Mouse (Mus musculus) lung, postnatal 36 days (tissue): Measurements from ENCODE around the gene Macrod1.
"Not testable (repeated sequence)": the region's sequence is repeated elsewhere in the genome, so short reads cannot be mapped to it uniquely, and the experiment has no call there.

Source experiments
- DNase-seq: peaks from one replicate; pipeline ENCODE4 v3.0.0; 2022; ENCODE audit warnings: mixed read lengths

The Macrod1 gene

DNA sequence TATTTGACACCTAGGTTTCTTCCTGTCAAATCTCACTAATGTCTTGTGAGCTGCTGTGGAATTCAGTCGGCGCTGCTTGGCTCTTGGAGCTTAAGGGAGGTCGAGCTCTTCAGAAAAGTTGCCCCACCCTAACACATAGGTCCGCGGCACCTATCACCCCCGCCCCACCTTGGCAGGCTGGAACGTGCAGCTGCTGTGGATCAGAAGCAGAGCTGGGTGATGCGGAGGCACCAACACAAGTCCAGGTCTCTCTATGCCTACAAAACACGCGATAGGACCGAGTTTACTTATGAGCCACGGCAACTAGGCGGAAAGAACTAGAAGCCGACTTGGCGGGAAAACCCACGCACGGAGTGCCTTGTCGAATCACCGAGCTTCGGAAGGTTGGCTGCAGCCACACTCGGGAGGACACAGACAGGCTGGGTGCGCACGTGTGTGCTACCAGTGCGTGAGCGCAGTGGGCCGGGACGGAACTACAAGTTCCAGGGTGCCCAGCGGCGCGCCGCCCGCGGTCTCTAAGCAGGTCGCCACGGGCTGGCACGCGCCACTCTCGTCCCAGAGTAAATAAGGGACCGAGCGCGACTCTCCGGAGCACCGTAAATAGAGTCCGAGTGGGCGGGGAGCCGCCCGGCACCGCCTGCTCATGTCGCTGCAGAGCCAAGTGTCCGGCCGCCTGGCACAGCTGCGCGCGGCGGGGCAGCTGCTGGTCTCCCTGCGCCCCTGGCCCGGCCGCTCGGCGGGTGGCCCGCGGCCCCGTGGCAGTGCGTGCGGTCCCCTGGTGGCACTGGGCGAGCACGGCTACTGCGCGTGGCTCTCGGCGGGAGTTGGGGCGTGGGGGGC, at the start of gene Macrod1:
Gene Macrod1 (plus strand): TSS at position 563 of the 840 bp plus-strand sequence.
- DNase-seq: peak; percentile 90

DNA sequence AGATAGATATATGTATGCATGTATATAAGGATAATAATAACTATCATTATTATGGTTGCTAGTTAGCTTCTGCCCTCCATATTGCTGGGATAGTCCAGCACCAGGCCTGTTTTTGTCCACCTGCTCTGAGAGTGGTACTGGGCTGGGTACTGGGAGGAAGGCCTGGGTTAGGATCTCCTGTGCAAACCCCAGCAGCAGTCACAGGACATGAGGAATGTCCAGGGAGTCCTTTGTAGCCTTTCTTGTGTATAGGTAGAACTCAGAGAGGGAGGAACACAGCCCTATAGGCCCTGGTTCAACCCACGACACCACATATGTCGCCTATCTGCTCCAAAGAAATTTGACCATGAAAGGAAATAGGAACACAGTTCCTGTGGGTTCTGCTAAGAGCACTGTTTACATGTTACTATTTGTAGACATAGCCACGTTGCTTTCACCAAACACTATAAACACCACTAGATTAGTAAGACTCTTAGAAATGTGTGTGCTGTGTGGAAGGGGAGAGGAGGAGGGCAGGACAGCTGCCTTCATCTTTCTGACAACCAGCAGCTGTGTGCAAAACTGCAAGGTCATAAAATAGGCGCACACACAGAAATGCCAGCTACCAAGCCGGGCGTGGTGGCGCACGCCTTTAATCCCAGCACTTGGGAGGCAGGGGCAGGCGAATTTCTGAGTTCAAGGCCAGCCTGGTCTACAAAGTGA, 49.6 kb upstream of the Macrod1 start:
- no peak for DNase-seq

DNA sequence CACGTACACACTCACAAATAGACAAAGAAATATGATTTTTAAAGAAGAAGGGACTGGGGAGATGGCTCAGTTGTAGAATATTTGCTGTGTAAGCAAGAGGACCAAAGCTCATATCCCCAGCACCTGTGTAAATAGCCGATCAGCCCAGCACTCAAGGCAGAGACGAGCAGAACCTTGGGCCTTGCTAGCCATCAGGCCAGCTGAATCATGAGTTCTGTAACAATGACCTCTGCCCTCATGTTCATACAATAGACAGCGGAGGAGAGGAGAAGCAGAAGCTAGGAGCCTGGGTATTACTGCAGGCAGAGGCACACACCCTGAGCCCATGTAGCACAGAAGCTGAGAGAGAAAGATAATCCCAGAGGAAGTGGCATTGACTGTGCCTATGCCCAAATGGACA, 44.2 kb upstream of the Macrod1 start:
- DNase-seq: no peak

DNA sequence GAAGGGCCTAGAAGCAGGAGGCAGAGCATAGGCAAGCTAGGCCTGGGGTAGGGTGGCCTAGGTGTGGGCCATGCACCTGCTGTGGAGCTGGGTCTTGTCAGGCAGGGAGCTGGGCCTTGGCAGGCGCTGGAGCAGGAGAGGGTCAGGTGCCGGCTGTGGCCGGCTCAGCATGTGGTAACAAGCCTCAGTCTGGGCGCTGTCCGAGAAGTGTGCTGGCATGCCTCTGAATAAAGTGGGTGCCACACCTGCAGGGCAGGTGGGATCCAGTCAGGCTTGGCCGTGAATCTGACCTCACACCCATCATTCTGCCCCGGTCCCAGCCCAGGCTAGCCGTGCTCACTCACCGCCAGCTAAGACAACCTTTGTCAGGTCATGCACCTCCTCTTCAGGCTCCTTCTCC, 42.6 kb upstream of the Macrod1 start:
- no peak for DNase-seq

DNA sequence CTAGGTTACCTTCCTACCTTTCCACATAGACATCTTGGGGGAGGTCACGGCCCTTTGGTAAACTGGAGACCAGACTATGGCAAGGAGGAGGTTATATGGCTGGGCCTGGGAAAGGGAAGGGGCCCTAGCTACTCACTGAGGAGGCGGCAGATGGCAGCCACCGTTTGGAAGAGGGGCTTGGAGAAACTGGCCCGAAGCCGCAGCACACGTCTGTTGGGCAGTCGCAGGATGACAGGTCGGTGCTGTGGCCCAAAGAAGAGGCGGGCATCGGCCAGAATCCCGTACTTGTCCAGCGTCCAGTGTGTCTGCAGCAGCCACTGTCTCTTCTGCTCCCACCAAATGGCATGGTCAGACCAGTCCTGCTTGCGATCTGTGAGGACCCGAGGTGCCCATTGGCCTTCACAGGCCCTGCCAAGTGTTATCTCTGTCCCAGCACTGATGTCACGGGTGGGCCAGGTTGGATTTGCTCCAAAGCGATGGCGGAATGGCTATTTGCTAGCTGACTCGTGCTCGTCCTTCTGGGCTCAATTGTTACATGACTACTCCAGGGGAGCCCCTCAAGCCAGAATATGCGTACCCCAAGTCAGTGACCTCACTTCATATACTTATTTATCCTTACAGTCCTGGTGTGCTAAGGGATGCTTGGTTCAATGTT, 42.0 kb upstream of the Macrod1 start:
- DNase-seq: no peak

DNA sequence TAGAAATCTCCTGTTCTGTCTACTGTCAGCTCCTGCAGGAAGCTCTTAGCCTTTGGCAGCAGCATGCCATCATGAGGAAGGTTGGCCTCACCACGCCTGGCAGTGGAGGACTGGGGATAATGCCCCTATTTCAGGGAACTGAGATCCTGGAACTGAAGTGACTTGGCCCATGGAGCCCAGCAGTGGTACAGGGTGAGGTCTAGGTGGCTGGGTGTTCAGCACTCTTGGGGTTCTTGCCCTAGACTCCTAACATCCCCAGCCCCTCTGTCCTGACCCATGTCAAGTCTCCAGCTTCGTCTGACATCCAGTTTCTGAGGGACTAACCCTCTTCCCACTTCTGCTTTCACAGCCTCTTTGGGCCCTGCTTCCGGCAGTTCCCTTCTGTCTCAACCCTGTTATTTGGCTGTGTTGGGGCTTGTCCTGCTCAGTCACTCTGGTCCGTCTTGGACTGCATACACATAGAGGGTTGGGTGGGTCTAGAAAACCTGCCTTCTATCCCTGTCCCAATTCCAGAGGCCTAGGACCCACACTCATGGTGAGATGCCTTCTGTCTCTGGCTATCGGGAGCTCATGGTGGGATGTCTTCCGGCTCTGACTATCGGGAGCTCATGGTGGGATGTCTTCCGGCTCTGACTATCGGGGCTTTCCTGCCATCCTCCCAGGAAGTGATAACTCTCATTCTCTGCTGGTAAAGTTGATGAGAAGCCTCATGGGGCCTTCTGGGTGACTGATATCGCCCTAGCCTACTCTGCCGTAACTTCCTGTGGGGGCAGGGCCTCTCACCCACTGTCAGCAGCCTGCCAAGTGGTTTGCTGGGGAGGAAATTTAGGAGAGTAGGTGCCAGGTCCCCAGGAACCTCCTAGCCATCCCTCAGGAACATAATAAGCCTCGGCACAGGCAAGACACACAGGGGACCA, 38.8 kb upstream of the Macrod1 start:
- peak; percentile 45 for DNase-seq

GRCm38 (mm10) chr19:7018546-7018945, 38.1 kb upstream of the Macrod1 start:
- no peak for DNase-seq

DNA sequence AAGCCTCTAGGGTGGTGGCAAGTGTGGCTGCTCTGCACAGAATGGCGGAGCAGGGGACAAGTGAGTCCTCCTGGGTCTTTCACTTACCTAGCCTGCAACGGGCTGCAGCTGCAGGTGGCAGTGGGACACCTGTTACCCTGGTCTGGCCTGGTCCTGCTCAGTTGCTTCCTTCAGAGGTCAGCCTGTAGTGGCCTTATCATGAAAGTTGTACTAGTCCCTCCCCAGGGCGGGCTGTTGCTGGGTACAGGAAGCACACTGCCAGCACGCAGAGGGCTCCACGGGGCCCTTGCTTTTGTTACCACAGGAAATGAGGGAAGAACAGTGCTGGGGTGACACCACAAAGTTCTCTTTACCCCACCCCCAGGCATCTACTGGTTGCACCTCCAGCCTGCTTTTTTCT, 37.4 kb upstream of the Macrod1 start, which contains the start of gene Fermt3:
Gene Fermt3 (minus strand): TSS at position 279 of the 400 bp plus-strand sequence.
- peak; percentile 86 for DNase-seq

DNA sequence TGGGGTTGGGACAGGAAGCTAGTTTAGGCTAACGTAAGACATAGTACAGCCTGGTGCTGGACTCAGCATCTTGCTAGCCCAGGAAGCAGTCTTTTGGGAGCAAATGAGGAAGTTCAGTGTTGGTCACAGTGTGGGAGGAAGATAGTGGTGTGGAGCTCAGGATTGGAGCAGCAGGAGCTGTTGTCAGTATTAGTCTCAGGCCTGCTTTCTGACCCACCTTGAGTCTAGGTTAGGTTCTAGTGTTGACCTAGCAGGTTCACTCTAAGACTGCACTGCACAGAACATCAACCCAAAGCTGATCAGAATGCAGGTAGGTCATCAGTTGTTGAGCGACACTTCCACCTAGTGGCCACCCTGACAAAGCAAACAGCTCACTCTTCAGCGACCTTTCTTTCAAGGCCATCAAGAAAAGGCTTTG, 36.4 kb upstream of the Macrod1 start:
- DNase-seq: peak; percentile 80

- no peak for DNase-seq
Observed at GRCm38 (mm10) chr19:7029531-7029930, 27.1 kb upstream of the Macrod1 start.

DNA sequence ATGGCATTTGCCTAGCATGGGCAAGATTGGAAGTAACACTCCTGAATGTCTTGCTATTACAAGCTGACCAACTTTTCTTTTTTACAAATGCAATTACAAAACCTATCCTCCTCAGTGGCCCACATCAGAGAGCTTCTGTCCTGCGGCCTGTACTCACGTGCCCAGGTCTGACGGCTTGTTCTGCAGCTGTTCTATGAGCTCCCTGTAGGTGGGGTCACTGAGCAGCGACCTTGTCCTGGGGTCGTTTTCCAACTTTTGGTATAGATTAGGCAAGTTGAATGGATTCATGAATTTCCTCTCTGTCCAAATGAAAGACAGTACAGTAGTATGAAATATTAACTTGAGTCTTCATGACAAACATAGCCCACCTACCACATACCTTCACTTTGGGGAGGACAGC, 22.6 kb upstream of the Macrod1 start:
- no peak for DNase-seq

- DNase-seq: peak; percentile 61
Observed at GRCm38 (mm10) chr19:7039088-7039720, 17.4 kb upstream of the Macrod1 start.

GRCm38 (mm10) chr19:7039841-7040636, 16.6 kb upstream of the Macrod1 start, which contains the start of gene Stip1:
TSS of gene Stip1 (minus strand) at chr19:7039967.
- peak; percentile 100 for DNase-seq

DNA sequence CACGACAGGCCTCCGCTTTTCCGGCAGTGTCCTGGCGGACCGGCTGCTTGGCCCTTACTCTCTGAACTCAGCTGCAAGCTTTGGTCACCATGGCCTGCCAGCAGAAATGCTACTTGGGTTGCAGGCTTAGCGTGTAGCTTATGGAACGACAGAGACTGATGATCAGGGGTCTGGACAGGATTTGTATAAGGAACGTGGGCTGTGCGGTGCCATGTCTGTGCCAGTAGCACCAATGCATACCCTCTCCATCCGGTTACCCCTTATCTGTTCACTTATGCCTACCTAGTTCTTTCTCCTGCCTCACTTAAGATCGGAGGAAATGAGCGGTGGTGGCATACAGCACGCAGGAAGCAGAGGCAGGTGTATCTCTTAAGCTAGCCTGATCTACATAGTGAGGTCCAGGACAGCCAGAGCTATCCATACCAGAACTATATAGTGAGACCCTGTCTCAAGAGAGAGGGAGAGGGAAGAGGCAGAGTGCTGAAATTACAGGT, 15.9 kb upstream of the Macrod1 start:
- no peak for DNase-seq

DNA sequence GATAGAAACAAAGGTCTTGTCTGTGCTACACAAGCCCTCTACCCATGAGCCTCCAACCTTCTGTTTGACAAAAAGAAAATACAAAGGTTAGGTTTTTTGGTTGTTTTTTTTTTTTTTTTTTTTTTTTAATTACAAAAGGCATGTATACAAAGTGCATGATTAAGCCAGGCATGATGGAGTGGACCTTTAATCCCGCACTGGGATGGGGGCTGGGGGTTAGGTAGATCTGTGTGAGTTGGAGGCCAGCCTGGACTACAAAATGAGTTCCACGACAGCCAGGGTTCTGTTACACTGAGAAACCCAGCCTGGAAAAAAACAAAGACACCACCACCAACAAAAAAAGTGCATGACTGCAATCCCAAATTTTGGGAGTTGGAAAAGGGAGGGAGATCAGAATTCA, 15.4 kb upstream of the Macrod1 start:
- no peak for DNase-seq

GRCm38 (mm10) chr19:7044279-7044678, 12.3 kb upstream of the Macrod1 start:
- no peak for DNase-seq

- no peak for DNase-seq
Observed at GRCm38 (mm10) chr19:7044706-7045105, 11.9 kb upstream of the Macrod1 start.

GRCm38 (mm10) chr19:7053382-7053781, 3.2 kb upstream of the Macrod1 start:
- DNase-seq: not testable (repeated sequence)

DNA sequence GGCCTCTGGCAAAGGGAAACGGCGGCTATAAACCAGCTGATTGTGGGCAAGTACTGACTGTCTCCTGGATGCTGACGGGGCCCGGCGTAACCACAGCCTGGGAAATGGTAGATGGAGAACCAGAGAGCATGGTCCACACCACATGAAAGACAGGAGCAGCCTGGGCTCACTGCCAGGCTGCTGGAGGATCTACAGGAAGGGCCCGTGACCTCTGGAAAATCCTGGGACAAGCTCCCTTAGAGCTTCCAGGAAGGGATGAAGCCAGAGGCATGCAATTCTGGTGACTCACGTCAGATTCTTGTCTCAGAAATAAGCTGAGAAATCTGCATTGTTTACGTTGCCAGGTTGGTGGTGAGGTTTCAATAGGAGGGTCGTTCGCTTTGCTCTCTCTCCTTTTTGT, 1.8 kb upstream of the Macrod1 start:
- DNase-seq: no peak

GRCm38 (mm10) chr19:7055173-7055572, 1.4 kb upstream of the Macrod1 start:
- DNase-seq: peak; percentile 41
